8 mouse cellular contexts compared by ENCODE assay signal in the genomic region with DNA sequence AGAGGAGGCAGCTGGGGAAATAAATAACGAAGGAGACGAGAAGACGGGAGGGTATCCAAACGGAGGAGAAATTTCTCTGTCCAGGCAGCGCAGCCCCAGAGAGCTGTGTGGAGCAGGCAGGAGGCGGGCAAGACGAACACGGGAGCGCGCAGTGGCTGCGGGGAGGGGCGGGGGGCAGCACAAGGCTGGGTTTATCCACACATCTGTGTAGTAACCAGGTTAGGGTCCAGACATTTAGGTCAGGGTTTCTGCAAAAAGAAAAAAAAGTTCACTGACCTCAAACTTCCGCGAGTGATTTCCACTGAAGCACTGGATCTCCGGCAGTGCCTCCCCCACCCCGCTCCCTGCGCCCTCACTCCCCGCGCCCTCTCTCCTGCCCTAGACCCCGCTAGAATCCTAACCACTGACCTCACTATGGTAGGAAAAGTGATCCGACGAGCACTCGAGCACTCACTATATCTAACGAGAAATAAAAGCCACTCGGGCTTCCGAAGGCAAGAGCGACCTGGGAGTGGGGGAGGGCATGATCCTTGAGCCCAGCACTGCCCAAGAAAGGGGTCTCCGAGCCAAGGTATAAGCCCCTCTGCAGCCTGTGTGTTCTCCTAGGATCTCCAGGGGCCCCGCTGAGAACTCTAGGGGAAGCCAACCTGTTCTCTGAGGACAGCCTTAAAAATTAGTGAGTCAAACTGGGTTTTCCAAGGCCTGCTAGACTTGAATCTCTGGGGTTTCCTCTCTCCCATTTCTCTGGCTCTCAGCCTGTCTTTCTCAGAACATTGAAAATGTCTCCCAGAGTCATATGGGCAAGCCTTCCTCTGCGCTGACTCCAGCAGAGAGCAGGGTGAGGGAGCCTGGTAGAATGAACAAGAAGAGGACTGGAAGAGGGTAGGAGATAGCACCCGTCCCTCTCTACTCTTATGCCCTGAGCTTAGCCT. TPM values are rescaled to one million over a fixed set of nuclear protein-coding genes. Genes with fewer than 3 reads are reported as not detected.
DNase-seq lines count a peak whose midpoint lies in the region; ATAC-seq and TF ChIP-seq lines count a peak whose summit lies in the region.

A gene (minus strand): TSS at position 227 of the 932 bp plus-strand sequence.

- H3K36me3 ChIP-seq in thymus, adult 2 months (ENCODE audit: control insufficient read depth, insufficient read depth, low read length), result no peaks in the 10 kb centered on the region
- H3K36me3 ChIP-seq in neural tube, embryonic 11.5 days (ENCODE audit: control insufficient read depth, insufficient read depth, low read length), result no peaks in the 10 kb centered on the region

- H3K27me3 ChIP-seq in thymus, adult 2 months (ENCODE audit: control insufficient read depth, insufficient read depth, low read length), result peaks cover 7% of the 10 kb centered on the region; the same call in 1 of the 2 replicates
- peaks cover 9% of the 10 kb centered on the region for H3K27me3 ChIP-seq in neural tube, embryonic 11.5 days (ENCODE audit: control insufficient read depth, insufficient read depth, low read length)

- H3K4me1 ChIP-seq in thymus, adult 2 months (replicated peaks; ENCODE audit: control insufficient read depth, insufficient read depth, low read length), result no peaks in the 10 kb centered on the region
- H3K4me1 ChIP-seq in neural tube, embryonic 11.5 days (ENCODE audit: control insufficient read depth, insufficient read depth, low read length), result peaks cover 5% of the 10 kb centered on the region; the same call in 1 of the 2 replicates

- intact Hi-C loops in gastrocnemius, postnatal 14 days (cut with DNase I; ENCODE audit: low total_unique reads), result loop anchor here (10.0 kb wide), 1 partner anchor 120 kb away; no protein-coding TSS in a partner anchor
- intact Hi-C loops in left cerebral cortex, postnatal 25 days (cut with DNase I), result loop anchor here (5.0 to 10.0 kb wide), 2 partner anchors 97 to 120 kb away; no protein-coding TSS in a partner anchor

- no peak for TF ChIP-seq CTCF in thymus, adult 2 months (IDR thresholded peaks at IDR 0.05; ENCODE audit: borderline replicate concordance, control insufficient read depth, extremely low read depth, insufficient read depth, low read length, poor library complexity)

- 0 out of 2 replicates have a peak, but pooled peaks have one; percentile 45 for ATAC-seq in neural tube, embryonic 11.5 days (ENCODE audit: insufficient read depth, low FRiP score, low TSS enrichment)
- ATAC-seq in megakaryocyte-erythroid progenitor cell, adult 5-6 weeks (replicated peaks; ENCODE audit: low FRiP score, low TSS enrichment, poor library complexity, severe bottlenecking), result no peak

- no peaks in the 10 kb centered on the region for H3K9me3 ChIP-seq in neural tube, embryonic 11.5 days (ENCODE audit: control insufficient read depth, low read length)

- no peak for TF ChIP-seq POLR2A in thymus, adult 2 months (IDR thresholded peaks at IDR 0.05; ENCODE audit: control insufficient read depth, extremely low read depth, insufficient read depth, low read length, poor library complexity)

- peak within 1 kb of the TSS; percentile 2 for H3K9ac ChIP-seq in neural tube, embryonic 11.5 days (ENCODE audit: low read length)

- WGBS in thymus, adult 2 months, result 13% methylated on average over 31 of the region's 31 CpGs
- WGBS in neural tube, embryonic 11.5 days, result 4% methylated on average over 31 of the region's 31 CpGs

- H3K4me2 ChIP-seq in neural tube, embryonic 11.5 days (ENCODE audit: low read depth), result peak within 1 kb of the TSS; percentile 73

- H3K27ac ChIP-seq in thymus, adult 2 months (ENCODE audit: control insufficient read depth, insufficient read depth, low read length), result no peak within 1 kb of the TSS
- no peak within 1 kb of the TSS for H3K27ac ChIP-seq in neural tube, embryonic 11.5 days (ENCODE audit: low read depth, low read length)

- peak; percentile 16 for DNase-seq in gastrocnemius, postnatal 14 days
- no peak for DNase-seq in gastrocnemius, adult 8-10 months (ENCODE audit: low spot score in 2 of 2)
- DNase-seq in thymus, adult 2 months, result no peak
- no peak for DNase-seq in thymus, postnatal 0 days (ENCODE audit: low spot score)
- peak; percentile 19 for DNase-seq in forelimb bud, embryonic 11.5 days (ENCODE audit: low read depth, low spot score)
- DNase-seq in left cerebral cortex, postnatal 25 days (ENCODE audit: low spot score in 2 of 2), result peak in 1 of 2 experiments; percentile 25
- DNase-seq in neural tube, embryonic 11.5 days (ENCODE audit: low spot score), result peak; percentile 54

- H3K4me3 ChIP-seq in thymus, adult 2 months (ENCODE audit: control insufficient read depth, insufficient read depth, low read length), result 0 out of 2 replicates have a peak within 1 kb of the TSS, but pooled peaks have one; percentile 7
- H3K4me3 ChIP-seq in neural tube, embryonic 11.5 days (ENCODE audit: low read depth, low read length), result peak within 1 kb of the TSS; percentile 37

RNA-seq across cellular contexts. Expression of the gene that starts here (rescaled TPM):
- under 1 TPM; 0.16 to 0.31 TPM for total RNA-seq in gastrocnemius, postnatal 14 days (2021)
- under 1 TPM in 3 of 4 experiments, not detected in 1; 0.02 to 0.16 (median 0.07) TPM for total RNA-seq in gastrocnemius, adult 8-10 months (2022)
- 11.8 and 17.0 TPM in 2 replicates for polyA plus RNA-seq in thymus, adult 2 months (2012; rRNA removed)
- 3.0 and 6.3 TPM in 2 replicates for polyA plus RNA-seq in thymus, postnatal 0 days (2015; fragmentation: Nextera tagmentation; extraction: Ambion mirVana)
- 100 to 1,000 TPM; 158 to 175 TPM for total RNA-seq in left cerebral cortex, postnatal 25 days (2021)
- 2.5 and 2.8 TPM in 2 replicates for polyA plus RNA-seq in neural tube, embryonic 11.5 days (2014; fragmentation: Nextera tagmentation; extraction: Ambion mirVana)
- 3.2 and 5.4 TPM in 2 replicates for total RNA-seq in megakaryocyte-erythroid progenitor cell, adult 5-6 weeks (2014; fragmentation: Nextera tagmentation)
- total RNA-seq in megakaryocyte-erythroid progenitor cell, adult 5-6 weeks (2017), result 1.2 and 2.1 TPM in 2 replicates

Comparison
In these comparisons a context has a peak if more than half of its experiments do, and no peak if none do; other contexts are left out.
1. RNA of the gene that starts here (total RNA-seq): 158 to 175 TPM in left cerebral cortex, postnatal 25 days; 1.2 to 5.4 TPM in megakaryocyte-erythroid progenitor cell, adult 5-6 weeks, 0.16 to 0.31 TPM in gastrocnemius, postnatal 14 days and 0.02 to 0.16 TPM in gastrocnemius, adult 8-10 months; every median in the first group is over 10 times any median in the second.
2. Peak in DNase-seq in gastrocnemius, postnatal 14 days; RNA of the gene not detected or under 1 TPM.
3. DNase-seq: peak in forelimb bud, embryonic 11.5 days (single experiment) and neural tube, embryonic 11.5 days (single experiment); none in gastrocnemius, adult 8-10 months (0 of 2), thymus, adult 2 months (single experiment) and thymus, postnatal 0 days (single experiment).